Mouse (Mus musculus): ENCODE results near the gene Gm4871. TPM values are rescaled to one million over a fixed set of nuclear protein-coding genes. Genes with fewer than 3 reads are reported as not detected.
A peak's percentile ranks its signal among the peaks of the same experiment; 100 is the strongest.

Gm4871 gene
- polyA plus RNA-seq, 1 experiment: not detected

GRCm38 (mm10) chr5:144990051-144990450 lies 42.5 kb downstream of the Gm4871 start:
- 72% methylated on average over 2 of the region's 2 CpGs for WGBS
- DNase-seq (ENCODE audit: low read depth in 1 of 2, low spot score in 2 of 2): no peak
- TF ChIP-seq CTCF (IDR thresholded peaks at IDR 0.05; ENCODE audit: extremely low read depth, insufficient read depth, insufficient read length, insufficient replicate concordance) (no peak), POLR2A (IDR thresholded peaks at IDR 0.05; ENCODE audit: low read depth, low read length) (no peak)
- Histone ChIP-seq H3K27ac (ENCODE audit: insufficient read depth, low read length) (no peak overlapping the region), H3K36me3 (ENCODE audit: control insufficient read depth, insufficient read depth, low read length) (no peaks in the 10 kb centered on the region), H3K4me1 (ENCODE audit: control insufficient read depth, insufficient read depth, insufficient read length) (no peaks in the 10 kb centered on the region), H3K4me3 (ENCODE audit: extremely low read depth, insufficient read depth, insufficient read length) (no peak overlapping the region), H3K27me3 (ENCODE audit: control insufficient read depth, insufficient read depth, low read length) (no peaks in the 10 kb centered on the region)

- Histone ChIP-seq H3K27me3 (ENCODE audit: control insufficient read depth, insufficient read depth, low read length) (no peaks in the 10 kb centered on the region), H3K4me1 (ENCODE audit: control insufficient read depth, insufficient read depth, insufficient read length) (no peaks in the 10 kb centered on the region), H3K27ac (ENCODE audit: insufficient read depth, low read length) (no peak overlapping the region), H3K36me3 (ENCODE audit: control insufficient read depth, insufficient read depth, low read length) (no peaks in the 10 kb centered on the region), H3K4me3 (ENCODE audit: extremely low read depth, insufficient read depth, insufficient read length) (no peak overlapping the region)
- no peak for TF ChIP-seq POLR2A (IDR thresholded peaks at IDR 0.05; ENCODE audit: low read depth, low read length)
- no peak for TF ChIP-seq CTCF (IDR thresholded peaks at IDR 0.05; ENCODE audit: extremely low read depth, insufficient read depth, insufficient read length, insufficient replicate concordance)
- 89% methylated on average over 4 of the region's 4 CpGs for WGBS
- no peak for DNase-seq (ENCODE audit: low read depth in 1 of 2, low spot score in 2 of 2)
These were observed 43.5 kb downstream of the Gm4871 start for GRCm38 (mm10) chr5:144989061-144989405.

GRCm38 (mm10) chr5:144988340-144989060 lies 44.1 kb downstream of the Gm4871 start:
- 61% methylated on average over 9 of the region's 9 CpGs for WGBS
- Histone ChIP-seq H3K36me3 (ENCODE audit: control insufficient read depth, insufficient read depth, low read length) (no peaks in the 10 kb centered on the region), H3K4me1 (ENCODE audit: control insufficient read depth, insufficient read depth, insufficient read length) (no peaks in the 10 kb centered on the region), H3K4me3 (ENCODE audit: extremely low read depth, insufficient read depth, insufficient read length) (no peak overlapping the region), H3K27ac (ENCODE audit: insufficient read depth, low read length) (no peak overlapping the region), H3K27me3 (ENCODE audit: control insufficient read depth, insufficient read depth, low read length) (no peaks in the 10 kb centered on the region)
- TF ChIP-seq POLR2A (IDR thresholded peaks at IDR 0.05; ENCODE audit: low read depth, low read length) (no peak), CTCF (IDR thresholded peaks at IDR 0.05; ENCODE audit: extremely low read depth, insufficient read depth, insufficient read length, insufficient replicate concordance) (peak; percentile 21; the same call in 1 of the 2 replicates)
- no peak for DNase-seq (ENCODE audit: low read depth in 1 of 2, low spot score in 2 of 2)

GRCm38 (mm10) chr5:144987561-144987960 lies 45.0 kb downstream of the Gm4871 start:
- WGBS: 89% methylated on average over 13 of the region's 13 CpGs
- Histone ChIP-seq H3K36me3 (ENCODE audit: control insufficient read depth, insufficient read depth, low read length) (no peaks in the 10 kb centered on the region), H3K4me3 (ENCODE audit: extremely low read depth, insufficient read depth, insufficient read length) (no peak overlapping the region), H3K4me1 (ENCODE audit: control insufficient read depth, insufficient read depth, insufficient read length) (no peaks in the 10 kb centered on the region), H3K27ac (ENCODE audit: insufficient read depth, low read length) (no peak overlapping the region), H3K27me3 (ENCODE audit: control insufficient read depth, insufficient read depth, low read length) (no peaks in the 10 kb centered on the region)
- no peak for TF ChIP-seq POLR2A (IDR thresholded peaks at IDR 0.05; ENCODE audit: low read depth, low read length)
- no peak for TF ChIP-seq CTCF (IDR thresholded peaks at IDR 0.05; ENCODE audit: extremely low read depth, insufficient read depth, insufficient read length, insufficient replicate concordance)
- DNase-seq (ENCODE audit: low read depth in 1 of 2, low spot score in 2 of 2): no peak

- 94% methylated on average over 5 of the region's 5 CpGs for WGBS
- Histone ChIP-seq H3K27ac (ENCODE audit: insufficient read depth, low read length) (no peak overlapping the region), H3K4me1 (ENCODE audit: control insufficient read depth, insufficient read depth, insufficient read length) (no peaks in the 10 kb centered on the region), H3K27me3 (ENCODE audit: control insufficient read depth, insufficient read depth, low read length) (no peaks in the 10 kb centered on the region), H3K36me3 (ENCODE audit: control insufficient read depth, insufficient read depth, low read length) (no peaks in the 10 kb centered on the region), H3K4me3 (ENCODE audit: extremely low read depth, insufficient read depth, insufficient read length) (no peak overlapping the region)
- DNase-seq (ENCODE audit: low read depth in 1 of 2, low spot score in 2 of 2): no peak
- TF ChIP-seq CTCF (IDR thresholded peaks at IDR 0.05; ENCODE audit: extremely low read depth, insufficient read depth, insufficient read length, insufficient replicate concordance): no peak
- no peak for TF ChIP-seq POLR2A (IDR thresholded peaks at IDR 0.05; ENCODE audit: low read depth, low read length)
These were observed 47.7 kb downstream of the Gm4871 start for GRCm38 (mm10) chr5:144984839-144985238.

- no peak overlapping the region for H3K4me3 ChIP-seq (ENCODE audit: extremely low read depth, insufficient read depth, insufficient read length)
- H3K4me1 ChIP-seq (ENCODE audit: control insufficient read depth, insufficient read depth, insufficient read length): no peaks in the 10 kb centered on the region
- no peak for TF ChIP-seq CTCF (IDR thresholded peaks at IDR 0.05; ENCODE audit: extremely low read depth, insufficient read depth, insufficient read length, insufficient replicate concordance)
- TF ChIP-seq POLR2A (IDR thresholded peaks at IDR 0.05; ENCODE audit: low read depth, low read length): no peak
- H3K36me3 ChIP-seq (ENCODE audit: control insufficient read depth, insufficient read depth, low read length): no peaks in the 10 kb centered on the region
- H3K27ac ChIP-seq (ENCODE audit: insufficient read depth, low read length): no peak overlapping the region
- no peaks in the 10 kb centered on the region for H3K27me3 ChIP-seq (ENCODE audit: control insufficient read depth, insufficient read depth, low read length)
- no peak for DNase-seq (ENCODE audit: low read depth in 1 of 2, low spot score in 2 of 2)
- WGBS: 94% methylated on average over 3 of the region's 3 CpGs
These were observed 49.3 kb downstream of the Gm4871 start for GRCm38 (mm10) chr5:144983227-144983626.

Other genes starting within 250 kb of the Gm4871 start
- 16.4 and 20.2 TPM in 2 replicates for gene Smurf1, start 66.9 kb downstream of the Gm4871 start, polyA plus RNA-seq (2012; rRNA removed)
- not detected in 2 replicates for gene 1700018F24Rik, start 10.2 kb upstream of the Gm4871 start, polyA plus RNA-seq (2012; rRNA removed)
- gene Arpc1a, start 51.1 kb upstream of the Gm4871 start, polyA plus RNA-seq (2012; rRNA removed): 49.7 and 54.0 TPM in 2 replicates
- gene Kpna7, start 51.3 kb upstream of the Gm4871 start, polyA plus RNA-seq (2012; rRNA removed): not detected in 2 replicates
- gene Arpc1b, start 81.5 kb upstream of the Gm4871 start, polyA plus RNA-seq (2012; rRNA removed): 780 and 1,055 TPM in 2 replicates
- gene Pdap1, start 107.5 kb upstream of the Gm4871 start, polyA plus RNA-seq (2012; rRNA removed): 17.8 and 18.4 TPM in 2 replicates
- gene Bud31, start 107.6 kb upstream of the Gm4871 start, polyA plus RNA-seq (2012; rRNA removed): 26.7 and 30.4 TPM in 2 replicates
- 8.4 and 9.7 TPM in 2 replicates for gene Ptcd1, start 134.4 kb upstream of the Gm4871 start, polyA plus RNA-seq (2012; rRNA removed)
- gene Cpsf4, start 134.5 kb upstream of the Gm4871 start, polyA plus RNA-seq (2012; rRNA removed): 25.5 and 31.7 TPM in 2 replicates
- 48.4 and 49.7 TPM in 2 replicates for gene Atp5j2, start 159.3 kb upstream of the Gm4871 start, polyA plus RNA-seq (2012; rRNA removed)
- 3.4 and 3.7 TPM in 2 replicates for gene Zkscan14, start 169.1 kb upstream of the Gm4871 start, polyA plus RNA-seq (2012; rRNA removed)
- gene Zkscan5, start 171.8 kb upstream of the Gm4871 start, polyA plus RNA-seq (2012; rRNA removed): 2.6 and 2.8 TPM in 2 replicates
- 7.6 and 10.2 TPM in 2 replicates for gene Zfp655, start 199.0 kb upstream of the Gm4871 start, polyA plus RNA-seq (2012; rRNA removed)
- 15.8 and 20.3 TPM in 2 replicates for gene Zscan25, start 247.7 kb upstream of the Gm4871 start, polyA plus RNA-seq (2012; rRNA removed)

All from spleen, adult 2 months (tissue).